Mouse (Mus musculus): ENCODE data around the gene Naip2.

GRCm38 (mm10) chr13:100156624-100157023 lies 45.3 kb downstream of the Naip2 start:
- TF ChIP-seq GATA1 (IDR thresholded peaks at IDR 0.05; ENCODE audit: borderline replicate concordance, low read length) (no peak), FLI1 (IDR thresholded peaks at IDR 0.05; ENCODE audit: low read length) (no peak)
